8 mouse cellular contexts compared by ENCODE assay signal in the genomic region with DNA sequence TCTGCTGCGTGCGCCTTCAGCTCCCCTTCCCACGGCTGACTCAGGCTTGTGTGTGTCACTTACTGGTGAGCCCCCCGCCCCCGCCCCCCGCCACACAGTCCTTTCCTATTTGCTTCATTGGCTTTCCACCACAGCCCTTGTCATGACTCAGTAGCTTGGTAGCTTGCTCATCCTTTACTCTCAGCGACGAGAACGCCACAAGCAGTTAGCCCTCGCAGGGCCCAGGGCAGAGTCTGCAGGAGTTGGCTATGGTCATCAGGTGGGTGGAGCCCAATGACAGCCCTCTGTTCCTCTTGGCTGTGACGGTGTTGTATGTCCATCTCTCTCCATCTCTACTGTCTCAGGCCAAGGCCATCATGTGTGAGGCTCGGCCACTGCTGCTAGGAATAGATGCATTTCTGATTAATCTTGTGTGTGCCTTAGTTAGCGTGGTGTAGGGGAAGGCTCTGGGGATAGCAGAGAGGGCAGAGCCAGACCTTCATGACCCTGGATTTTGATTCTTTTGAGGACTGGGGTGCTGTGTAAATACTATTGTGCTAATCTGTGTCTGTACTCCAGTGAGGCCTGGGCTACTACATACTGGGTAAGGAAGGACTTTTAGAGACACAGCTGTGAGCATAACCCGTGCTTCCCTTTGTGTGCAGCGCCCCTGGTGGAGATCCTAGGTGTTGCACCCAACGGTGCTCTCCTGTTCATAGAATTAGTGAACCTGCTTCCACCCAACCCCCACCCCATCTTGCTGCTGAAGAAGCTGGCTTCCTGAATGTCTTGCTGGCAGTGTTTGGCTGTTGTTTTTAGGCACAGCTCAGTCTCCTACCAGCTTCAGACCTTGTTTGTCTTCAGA. TPM values are rescaled to one million over a fixed set of nuclear protein-coding genes. Genes with fewer than 3 reads are reported as not detected.
A peak's percentile ranks its signal among the peaks of the same experiment; 100 is the strongest.
DNase-seq lines count a peak whose midpoint lies in the region; ATAC-seq and TF ChIP-seq lines count a peak whose summit lies in the region.

No protein-coding gene starts in this region.

- peaks cover 25% of the 10 kb centered on the region; the same call in 1 of the 2 replicates for H3K27me3 ChIP-seq in heart, embryonic 12.5 days (replicated peaks)
- H3K27me3 ChIP-seq in liver, embryonic 13.5 days: peaks cover 10% of the 10 kb centered on the region; the same call in 1 of the 2 replicates
- H3K27me3 ChIP-seq in neural tube, embryonic 12.5 days (replicated peaks): no peaks in the 10 kb centered on the region
- no peaks in the 10 kb centered on the region for H3K27me3 ChIP-seq in stomach, postnatal 0 days (ENCODE audit: control insufficient read depth, insufficient read depth, low read length)

- no peak overlapping the region for H3K9ac ChIP-seq in heart, embryonic 12.5 days
- no peak overlapping the region for H3K9ac ChIP-seq in liver, embryonic 13.5 days
- no peak overlapping the region for H3K9ac ChIP-seq in neural tube, embryonic 12.5 days
- H3K9ac ChIP-seq in stomach, postnatal 0 days (ENCODE audit: low read length): no peak overlapping the region

- no peak for TF ChIP-seq POLR2A in bone marrow macrophage, adult 2 months (IDR thresholded peaks at IDR 0.05; ENCODE audit: borderline replicate concordance, low read depth, low read length)

- 61% methylated on average over 16 of the region's 16 CpGs for WGBS in heart, embryonic 12.5 days
- 58% methylated on average over 16 of the region's 16 CpGs for WGBS in liver, embryonic 13.5 days (ENCODE audit: insufficient replicate concordance)
- 66% methylated on average over 16 of the region's 16 CpGs for WGBS in neural tube, embryonic 12.5 days
- 67% methylated on average over 16 of the region's 16 CpGs for whole genome bisulfite sequencing in stomach, postnatal 0 days

- no peak overlapping the region for H3K4me3 ChIP-seq in bone marrow macrophage, adult 2 months (ENCODE audit: insufficient read depth, low read length)
- no peak overlapping the region for H3K4me3 ChIP-seq in heart, embryonic 12.5 days
- H3K4me3 ChIP-seq in liver, embryonic 13.5 days (replicated peaks): no peak overlapping the region
- no peak overlapping the region for H3K4me3 ChIP-seq in neural tube, embryonic 12.5 days
- no peak overlapping the region for H3K4me3 ChIP-seq in stomach, postnatal 0 days (ENCODE audit: low read depth, low read length)

- ATAC-seq in erythroid progenitor cell, adult 5-6 weeks (replicated peaks; ENCODE audit: low FRiP score, poor library complexity, severe bottlenecking): peak; percentile 68; the same call in 1 of the 2 replicates
- peak; percentile 59; the same call in 1 of the 2 replicates for ATAC-seq in heart, embryonic 12.5 days (ENCODE audit: insufficient number of reproducible peaks, low FRiP score)
- ATAC-seq in liver, embryonic 13.5 days (ENCODE audit: low read depth): peak; percentile 58
- ATAC-seq in neural tube, embryonic 12.5 days (ENCODE audit: low FRiP score, low read depth): peak; percentile 85
- ATAC-seq in stomach, postnatal 0 days (ENCODE audit: low FRiP score, low TSS enrichment): peak; percentile 69

- H3K36me3 ChIP-seq in heart, embryonic 12.5 days: no peaks in the 10 kb centered on the region
- no peaks in the 10 kb centered on the region for H3K36me3 ChIP-seq in liver, embryonic 13.5 days
- H3K36me3 ChIP-seq in neural tube, embryonic 12.5 days: no peaks in the 10 kb centered on the region
- no peaks in the 10 kb centered on the region for H3K36me3 ChIP-seq in stomach, postnatal 0 days (ENCODE audit: control insufficient read depth, insufficient read depth, low read length)

- H3K27ac ChIP-seq in bone marrow macrophage, adult 2 months (ENCODE audit: insufficient read depth, low read depth, low read length): no peak overlapping the region
- no peak overlapping the region for H3K27ac ChIP-seq in heart, embryonic 12.5 days (ENCODE audit: poor library complexity, severe bottlenecking)
- H3K27ac ChIP-seq in liver, embryonic 13.5 days: no peak overlapping the region
- H3K27ac ChIP-seq in neural tube, embryonic 12.5 days: no peak overlapping the region
- no peak overlapping the region for H3K27ac ChIP-seq in stomach, postnatal 0 days (replicated peaks)

- H3K9me3 ChIP-seq in heart, embryonic 12.5 days (replicated peaks): no peaks in the 10 kb centered on the region
- no peaks in the 10 kb centered on the region for H3K9me3 ChIP-seq in liver, embryonic 13.5 days (replicated peaks)
- H3K9me3 ChIP-seq in neural tube, embryonic 12.5 days: no peaks in the 10 kb centered on the region
- no peaks in the 10 kb centered on the region for H3K9me3 ChIP-seq in stomach, postnatal 0 days (ENCODE audit: control insufficient read depth, low read length)

- H3K4me1 ChIP-seq in bone marrow macrophage, adult 2 months (ENCODE audit: control insufficient read depth, insufficient read depth, low read length): no peaks in the 10 kb centered on the region
- 0 out of 2 replicates have a peak, but pooled peaks cover 7% of the 10 kb centered on the region for H3K4me1 ChIP-seq in heart, embryonic 12.5 days (replicated peaks)
- peaks cover 21% of the 10 kb centered on the region for H3K4me1 ChIP-seq in liver, embryonic 13.5 days (replicated peaks)
- H3K4me1 ChIP-seq in neural tube, embryonic 12.5 days: 0 out of 2 replicates have a peak, but pooled peaks cover 2% of the 10 kb centered on the region
- H3K4me1 ChIP-seq in stomach, postnatal 0 days (replicated peaks; ENCODE audit: control insufficient read depth, insufficient read depth): no peaks in the 10 kb centered on the region

- peak; percentile 83 for DNase-seq in A20 (ENCODE audit: low read depth, low spot score)
- peak; percentile 91 to 95 for DNase-seq in kidney, postnatal 25 days
- peak; percentile 75 for DNase-seq in liver, embryonic 13.5 days
- DNase-seq in stomach, postnatal 0 days (ENCODE audit: low spot score): peak; percentile 89

- TF ChIP-seq CTCF in bone marrow macrophage, adult 2 months (IDR thresholded peaks at IDR 0.05; ENCODE audit: low read depth, low read length): peak; percentile 69
- peak; percentile 92 for TF ChIP-seq CTCF in stomach, postnatal 0 days (IDR thresholded peaks at IDR 0.05; ENCODE audit: low read depth)

- TF ChIP-seq EP300 in stomach, postnatal 0 days (optimal IDR thresholded peaks at IDR 0.05): no peak

- H3K4me2 ChIP-seq in heart, embryonic 12.5 days: no peak overlapping the region
- H3K4me2 ChIP-seq in liver, embryonic 13.5 days: no peak overlapping the region
- H3K4me2 ChIP-seq in neural tube, embryonic 12.5 days (replicated peaks): no peak overlapping the region
- H3K4me2 ChIP-seq in stomach, postnatal 0 days (replicated peaks; ENCODE audit: low read depth): no peak overlapping the region

RNA-seq across cellular contexts. Expression of gene Glis1, which starts 19.0 kb away (rescaled TPM):
- not detected in 2 replicates for polyA plus RNA-seq in bone marrow macrophage, adult 2 months (2012; ENCODE audit: insufficient read depth, insufficient read length, missing spikeins)
- total RNA-seq in erythroid progenitor cell, adult 5-6 weeks (2015; ENCODE audit: low replicate concordance): not detected in 2 replicates
- total RNA-seq in erythroid progenitor cell, adult 5-6 weeks (2017; ENCODE audit: low replicate concordance): 0.13 TPM in 1 of 2 replicates, not detected in the other
- polyA plus RNA-seq in heart, embryonic 12.5 days (2016; fragmentation: Nextera tagmentation; extraction: Ambion mirVana): 0.19 and 0.47 TPM in 2 replicates
- polyA plus RNA-seq in liver, embryonic 13.5 days (2015; fragmentation: Nextera tagmentation; extraction: Ambion mirVana): 0.34 and 0.69 TPM in 2 replicates
- polyA plus RNA-seq in neural tube, embryonic 12.5 days (2016; fragmentation: Nextera tagmentation; extraction: Ambion mirVana): 4.5 and 4.9 TPM in 2 replicates
- 0.47 and 0.74 TPM in 2 replicates for polyA plus RNA-seq in stomach, postnatal 0 days (2015; fragmentation: Nextera tagmentation; extraction: Ambion mirVana)
